Mouse (Mus musculus) heart, adult 11 months (tissue): ENCODE measurements around the gene Slc35b2.

ENCODE experiments used
- DNase-seq: peaks from one replicate; pipeline ENCODE4 v3.0.0; 2022

Gene Slc35b2

GRCm38 (mm10) chr17:45585725-45586448 lies 22.2 kb downstream of the Slc35b2 start:
- peak; percentile 93 for DNase-seq

DNA sequence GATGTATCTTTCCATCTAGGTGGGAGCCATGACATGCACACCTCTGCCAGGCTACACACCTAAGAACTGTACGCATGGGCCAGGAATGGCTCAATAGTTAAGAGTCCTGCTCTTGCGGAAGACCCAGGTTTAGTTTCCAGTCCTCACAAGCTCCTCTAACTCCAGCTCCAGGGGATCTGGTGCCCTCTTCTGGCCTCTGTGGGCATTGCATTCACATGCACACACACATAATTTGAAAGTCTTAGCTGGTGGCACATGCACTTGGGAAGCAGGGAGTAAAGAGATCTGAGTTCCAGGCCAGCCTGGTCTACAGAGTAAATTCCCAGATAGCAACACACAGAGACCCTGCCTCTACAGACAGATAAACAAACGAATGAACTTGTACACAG lies 22.8 kb downstream of the Slc35b2 start:
- no peak for DNase-seq

GRCm38 (mm10) chr17:45588370-45588769 lies 24.7 kb downstream of the Slc35b2 start:
- peak; percentile 90 for DNase-seq

- peak; percentile 89 for DNase-seq
These were observed 25.6 kb downstream of the Slc35b2 start for GRCm38 (mm10) chr17:45589236-45589635.

DNA sequence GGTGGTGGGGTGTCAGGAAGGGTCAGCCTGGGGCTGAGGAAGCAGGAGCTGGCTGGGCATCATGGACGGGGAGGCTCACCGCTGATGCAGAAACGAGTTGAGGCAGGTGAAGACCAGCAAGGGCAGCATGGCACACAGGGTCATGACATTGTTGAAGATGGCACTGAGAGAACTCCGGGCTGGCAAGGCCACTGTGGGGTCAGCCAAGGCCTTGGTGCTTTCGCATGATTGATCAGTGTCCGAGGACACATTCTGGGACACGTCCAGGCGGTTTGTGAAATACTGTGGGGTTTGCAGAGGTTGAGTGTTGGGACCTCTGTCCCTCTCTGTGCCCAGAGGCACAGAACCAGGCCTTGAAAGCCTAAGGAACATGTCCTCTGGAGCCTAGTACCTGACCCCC lies 26.2 kb downstream of the Slc35b2 start:
- DNase-seq = peak; percentile 87

GRCm38 (mm10) chr17:45590410-45590809 lies 26.7 kb downstream of the Slc35b2 start:
- DNase-seq = peak; percentile 91

DNA sequence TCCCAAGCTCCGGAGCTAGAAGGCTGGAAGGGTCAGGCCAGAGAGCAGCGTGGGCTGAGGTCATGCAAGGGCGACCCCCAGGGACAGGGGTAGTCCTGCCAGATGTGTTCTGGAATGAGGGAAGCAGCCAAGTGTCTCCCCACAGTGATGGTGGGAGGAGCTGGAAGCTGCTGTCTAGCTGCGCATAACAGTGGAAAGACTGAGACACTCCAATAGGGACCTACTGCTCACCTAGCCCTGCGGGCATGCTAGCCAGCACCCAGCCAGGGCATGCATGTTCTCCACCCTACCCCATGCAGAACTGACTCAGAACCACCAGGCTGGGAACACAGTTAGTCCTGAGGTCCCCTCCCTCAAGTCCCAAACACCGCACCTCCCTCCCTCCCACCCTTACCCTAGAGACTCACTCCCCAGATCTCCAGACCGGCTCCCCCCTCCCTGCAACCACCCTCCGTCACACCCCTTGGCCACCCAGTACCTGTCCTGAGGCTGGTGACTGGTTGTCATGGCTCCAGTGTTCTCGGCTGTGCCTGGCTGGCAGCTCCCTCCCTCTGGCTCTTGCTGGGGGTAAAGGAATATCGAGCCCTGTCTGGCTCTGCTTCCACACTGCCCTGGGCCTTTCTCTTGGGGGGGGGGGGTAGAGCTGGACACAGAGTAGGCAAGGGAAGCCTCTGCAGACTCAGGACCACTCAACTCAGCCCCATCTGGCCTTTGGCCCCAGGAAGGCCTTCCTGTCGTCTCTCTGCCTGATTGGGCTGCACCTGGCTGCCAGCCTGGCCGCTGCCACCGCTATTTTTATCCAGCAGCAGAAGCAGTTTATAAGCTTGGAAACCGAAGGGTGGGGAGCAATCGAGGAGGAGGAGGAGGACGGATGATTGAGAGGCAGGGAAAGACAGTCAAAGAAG lies 28.3 kb downstream of the Slc35b2 start:
- DNase-seq = peak; percentile 99

GRCm38 (mm10) chr17:45592606-45593431 lies 29.1 kb downstream of the Slc35b2 start:
- peak; percentile 98 for DNase-seq

GRCm38 (mm10) chr17:45593479-45593878 lies 29.8 kb downstream of the Slc35b2 start:
- DNase-seq = peak; percentile 96

GRCm38 (mm10) chr17:45594195-45594594 lies 30.5 kb downstream of the Slc35b2 start:
- DNase-seq = peak; percentile 81

DNA sequence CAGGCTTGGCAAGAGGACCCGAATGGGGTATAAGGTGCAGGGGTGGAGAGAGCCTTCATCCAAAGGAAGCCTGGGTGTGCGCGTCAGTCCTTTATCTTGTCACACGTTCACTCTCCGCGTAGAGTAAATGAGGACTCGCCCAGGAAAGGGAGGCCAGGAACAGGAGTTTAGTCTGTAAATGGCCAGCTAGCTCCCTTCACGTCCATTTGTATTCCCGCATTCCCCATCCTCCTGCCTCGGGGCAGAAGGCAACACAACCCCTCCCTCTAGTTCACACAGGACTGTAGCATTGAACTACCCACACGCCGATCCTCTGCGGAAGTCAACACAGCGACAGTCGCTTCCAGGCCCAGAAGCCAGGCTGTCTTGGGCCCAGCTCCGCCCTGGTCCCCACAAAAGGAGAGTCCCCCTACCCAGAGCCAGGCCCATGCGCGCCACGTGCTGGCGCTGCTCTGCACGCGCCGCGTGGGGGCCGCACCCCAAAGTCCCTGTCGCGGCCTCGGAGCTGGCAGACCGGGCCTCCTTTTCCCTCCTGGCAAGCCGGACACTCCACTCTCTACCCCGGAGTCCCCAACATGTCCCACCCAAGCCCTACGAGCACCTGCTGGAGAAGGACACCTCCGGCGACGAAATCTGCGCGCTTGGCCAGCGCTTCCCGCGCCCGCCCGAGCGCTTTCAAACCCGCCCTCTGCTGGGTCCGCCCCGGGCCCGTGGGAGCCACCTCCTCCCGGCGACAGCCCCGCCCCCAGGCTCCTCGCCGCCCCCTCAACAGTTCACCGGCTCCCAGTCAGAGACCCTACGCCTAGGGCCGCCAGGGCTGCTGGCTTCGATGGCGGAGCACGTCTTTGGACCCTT lies 31.4 kb downstream of the Slc35b2 start:
- peak; percentile 99 for DNase-seq

DNA sequence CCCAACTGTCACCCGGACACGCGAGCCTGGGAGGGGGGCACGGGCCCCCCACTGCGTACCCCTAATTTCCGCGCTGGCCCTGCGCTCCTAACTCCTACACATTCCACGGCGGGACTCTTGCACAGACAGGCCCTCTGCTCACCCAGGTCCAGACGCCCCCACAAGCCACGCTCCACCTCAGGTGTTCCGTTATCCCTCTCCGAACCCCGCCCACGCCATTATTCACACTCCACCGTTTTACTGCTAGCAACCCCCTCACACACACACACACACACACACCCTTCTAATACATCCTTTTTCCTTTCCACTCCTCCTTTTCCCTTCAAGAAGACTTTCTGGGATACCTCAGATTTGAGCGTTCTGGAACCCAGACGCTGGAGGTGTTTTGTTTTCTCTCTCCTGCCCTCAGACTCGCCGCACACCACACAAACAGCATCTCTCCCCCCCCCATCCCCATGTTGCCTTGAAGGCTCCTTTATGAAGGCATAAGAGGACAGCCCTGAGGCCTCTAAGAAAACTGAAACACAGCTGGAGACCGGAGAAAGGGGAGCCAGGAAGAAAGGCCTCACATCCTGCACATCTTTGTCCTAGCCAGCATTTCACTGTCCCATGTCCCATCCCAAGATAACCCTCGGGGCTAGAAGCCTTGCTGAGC lies 32.2 kb downstream of the Slc35b2 start:
- peak; percentile 85 for DNase-seq

DNA sequence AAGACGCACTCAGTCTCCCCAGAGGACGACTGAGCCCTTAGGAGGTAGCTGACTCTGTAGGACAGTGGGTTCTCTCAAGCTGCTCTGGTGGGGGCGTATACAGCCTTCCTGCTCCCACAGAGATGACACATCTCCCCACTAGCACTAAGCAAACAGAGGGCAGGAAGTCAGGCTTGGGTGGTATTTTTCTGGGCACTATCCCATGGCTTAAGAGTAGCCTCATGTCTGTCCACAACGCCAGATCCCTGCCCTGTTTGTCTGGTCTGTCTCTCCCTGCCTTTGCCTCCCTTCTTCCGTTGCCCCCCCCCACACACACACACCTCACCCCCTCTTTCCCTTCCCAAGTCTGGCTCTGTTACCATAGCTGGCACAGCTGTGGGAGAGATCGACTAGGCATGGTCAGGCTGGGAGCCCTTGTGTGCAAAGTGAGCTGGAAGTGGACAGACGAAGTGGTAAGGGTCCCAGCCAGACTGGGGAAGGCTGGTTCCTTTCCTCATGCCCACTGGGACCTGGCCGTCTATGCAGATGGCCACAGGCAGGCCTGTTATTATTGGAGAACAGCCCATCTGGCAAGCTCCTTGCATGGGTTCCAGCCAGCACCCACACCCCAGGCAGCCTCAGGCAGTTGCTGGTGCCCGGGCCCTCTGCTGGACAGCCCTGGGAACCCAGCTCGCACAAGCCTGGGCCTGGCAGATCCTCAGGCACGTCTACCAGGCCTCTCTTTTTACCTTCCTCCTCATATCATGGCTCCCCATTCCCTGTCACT lies 33.1 kb downstream of the Slc35b2 start:
- peak; percentile 98 for DNase-seq

DNA sequence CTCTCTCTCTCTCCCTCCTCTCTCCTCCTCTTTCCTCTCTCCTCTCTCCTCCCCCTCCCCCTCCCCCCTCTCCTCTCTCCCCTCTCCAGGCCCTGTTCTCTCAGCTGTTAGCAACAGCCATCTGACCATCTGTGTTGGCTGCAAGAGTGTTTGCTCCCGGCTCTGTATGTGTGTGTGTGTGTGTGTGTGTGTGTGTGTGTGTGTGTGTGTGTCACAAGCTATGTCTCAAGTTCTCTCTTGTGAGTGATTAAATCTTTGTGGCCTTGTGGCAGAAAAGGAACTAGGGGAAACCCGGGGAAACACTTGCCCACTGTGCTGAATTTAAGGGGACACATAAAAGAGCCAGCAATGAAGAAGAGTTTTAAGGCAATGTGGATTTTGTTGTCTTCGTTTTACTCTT lies 34.1 kb downstream of the Slc35b2 start:
- DNase-seq = peak; percentile 96

- DNase-seq = no peak
These were observed 34.7 kb downstream of the Slc35b2 start for GRCm38 (mm10) chr17:45598376-45598775.

DNA sequence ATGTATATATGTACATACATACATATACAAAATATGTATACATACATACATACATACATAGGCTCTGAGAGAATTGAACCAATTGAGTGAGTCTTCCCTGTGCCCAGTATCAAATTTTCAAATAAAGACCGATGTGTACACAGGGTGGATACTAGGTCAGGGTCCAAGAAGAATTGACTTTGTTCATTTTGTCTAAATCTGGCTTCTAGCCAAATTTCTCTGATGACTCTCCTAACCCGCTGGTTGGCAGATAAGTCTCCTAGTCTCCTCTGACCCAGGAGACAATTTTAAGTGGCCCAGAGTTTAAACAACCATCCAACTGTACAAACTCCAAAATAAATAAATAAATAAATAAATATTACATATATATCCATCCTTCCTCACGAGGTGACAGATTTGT lies 35.2 kb downstream of the Slc35b2 start:
- DNase-seq = no peak

DNA sequence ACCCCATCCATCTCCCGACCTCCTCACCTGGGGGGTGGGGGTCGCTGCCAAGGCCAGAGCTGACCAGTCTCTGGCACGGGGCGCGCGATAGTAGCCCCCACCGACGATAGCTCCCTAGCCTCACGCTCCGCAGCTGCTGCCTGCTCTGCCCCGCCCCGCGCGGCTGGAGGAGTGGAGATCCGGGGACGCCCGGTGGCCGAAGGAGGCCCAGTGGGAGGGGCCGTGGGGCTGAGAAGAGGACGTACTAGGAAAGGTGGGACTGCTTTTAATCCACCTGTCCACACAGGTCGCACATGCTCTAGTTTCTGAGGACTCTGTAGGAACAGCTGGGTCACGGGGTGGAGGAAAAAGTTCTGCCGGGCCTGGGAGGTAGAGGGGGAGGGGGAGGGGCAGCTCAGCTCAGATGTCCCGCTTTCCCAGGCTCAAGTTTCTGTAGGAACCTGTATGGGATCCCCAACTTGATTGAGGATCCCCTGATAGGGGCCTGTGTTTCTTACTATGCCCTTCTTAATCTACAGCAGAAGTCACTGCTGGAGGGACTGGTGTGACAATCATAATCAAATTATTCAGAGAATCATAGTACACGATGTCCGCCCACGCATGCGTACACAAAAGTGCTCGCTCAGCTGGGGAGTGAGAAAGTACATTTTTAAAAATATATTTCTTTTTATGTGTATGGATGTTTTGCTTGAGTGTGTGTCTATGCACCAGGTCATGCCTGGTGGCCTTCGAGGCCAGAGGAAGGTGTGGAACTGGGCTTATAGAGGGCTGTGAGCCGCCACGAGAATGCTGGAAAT lies 36.0 kb downstream of the Slc35b2 start, which contains the start of gene Slc29a1:
Slc29a1 (minus strand) TSS at position 161 of the 797 bp plus-strand sequence.
- peak; percentile 97 for DNase-seq

- DNase-seq = peak; percentile 81
These were observed 36.6 kb downstream of the Slc35b2 start for GRCm38 (mm10) chr17:45600267-45600666.

- DNase-seq = peak; percentile 86
These were observed 37.7 kb downstream of the Slc35b2 start for GRCm38 (mm10) chr17:45601325-45601724.

DNA sequence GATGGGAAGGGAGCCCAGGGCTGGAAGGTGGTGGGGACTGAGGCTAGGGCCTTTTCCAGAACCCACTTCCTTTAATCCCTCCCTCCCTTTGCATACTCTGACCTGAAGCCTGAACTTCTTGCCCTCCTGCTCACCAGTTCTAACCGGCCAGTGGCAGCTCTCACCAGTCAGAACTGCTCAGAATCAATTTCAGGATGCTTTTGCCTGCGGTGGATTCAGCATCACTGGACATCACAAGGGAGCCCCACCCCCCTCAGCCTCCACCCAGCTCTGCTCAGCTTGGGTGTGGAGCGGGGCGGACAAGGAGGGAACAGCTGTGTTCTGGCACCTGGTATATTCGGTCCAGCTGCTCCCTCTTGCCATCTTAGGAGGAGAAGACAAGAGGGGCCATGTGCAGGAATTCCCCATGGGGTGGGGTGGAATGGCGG lies 38.2 kb downstream of the Slc35b2 start, which contains the start of gene Mymx:
Mymx (minus strand) TSS at position 226 of the 428 bp plus-strand sequence.
- peak; percentile 78 for DNase-seq
